Mouse (Mus musculus) intestine, embryonic 16.5 days (tissue): Measurements from ENCODE around the gene Pgpep1. TPM values are rescaled to one million over a fixed set of nuclear protein-coding genes. Genes with fewer than 3 reads are reported as not detected.

Experiments used
- ATAC-seq: fragments of 200-750 bp; cut with Nextera tagmentation; 2 replicates; pipeline ENCODE4 v1.8.0; 2017; ENCODE audit warnings: moderate TSS enrichment, moderate library complexity
- H3K27ac ChIP-seq: fragments of 300-500 bp; sonication (generic); 2 replicates; pipeline ENCODE4 v1.5.1; 2014; ENCODE audit warnings: mild to moderate bottlenecking, low read length
- H3K27me3 ChIP-seq: fragments of 300-500 bp; sonication (generic); replicated peaks from 2 replicates; pipeline ENCODE4 v1.6.1; 2014; ENCODE audit warnings: low read length, control low read depth, mixed read lengths; ENCODE audit not compliant: control insufficient read depth, insufficient read depth
- H3K36me3 ChIP-seq: fragments of 300-500 bp; sonication (generic); 2 replicates; pipeline ENCODE4 v1.6.1; 2014; ENCODE audit warnings: low read length, control low read depth; ENCODE audit not compliant: control insufficient read depth, insufficient read depth
- H3K4me1 ChIP-seq: fragments of 300-500 bp; sonication (generic); 2 replicates; pipeline ENCODE4 v1.6.1; 2014; ENCODE audit warnings: low read length, control low read depth, mixed read lengths; ENCODE audit not compliant: control insufficient read depth, insufficient read depth
- H3K4me2 ChIP-seq: fragments of 300-500 bp; sonication (generic); 2 replicates; pipeline ENCODE4 v1.6.1; 2014; ENCODE audit warnings: low read depth, low read length, control low read depth
- H3K4me3 ChIP-seq: fragments of 300-500 bp; sonication (generic); 2 replicates; pipeline ENCODE4 v1.5.1; 2014; ENCODE audit warnings: mild to moderate bottlenecking, low read length
- H3K9ac ChIP-seq: fragments of 300-500 bp; sonication (generic); 2 replicates; pipeline ENCODE4 v1.6.1; 2014; ENCODE audit warnings: low read depth, low read length
- H3K9me3 ChIP-seq: fragments of 300-500 bp; sonication (generic); 2 replicates; pipeline ENCODE4 v1.6.1; 2016; ENCODE audit warnings: low read length, control low read depth; ENCODE audit not compliant: control insufficient read depth
- WGBS: fragments of 180-500 bp; shearing (Covaris S2); extraction: QIAGEN DNeasy Blood & Tissue Kit; methylation state at CpG from one replicate; pipeline ENCODE4 v1.1.7; 2014; 5-methylcytosine and 5-hydroxymethylcytosine counted together
- polyA plus RNA-seq: library from polyadenylated mRNA; unstranded; fragments of >200 nt; fragmentation: Nextera tagmentation; extraction: Ambion mirVana; gene quantifications from 2 replicates; pipeline ENCODE4 v1.2.1, GENCODE M21; 2015

Pgpep1 gene
- polyA plus RNA-seq, 1 experiment from 2014 or later, result 88.3 TPM

DNA sequence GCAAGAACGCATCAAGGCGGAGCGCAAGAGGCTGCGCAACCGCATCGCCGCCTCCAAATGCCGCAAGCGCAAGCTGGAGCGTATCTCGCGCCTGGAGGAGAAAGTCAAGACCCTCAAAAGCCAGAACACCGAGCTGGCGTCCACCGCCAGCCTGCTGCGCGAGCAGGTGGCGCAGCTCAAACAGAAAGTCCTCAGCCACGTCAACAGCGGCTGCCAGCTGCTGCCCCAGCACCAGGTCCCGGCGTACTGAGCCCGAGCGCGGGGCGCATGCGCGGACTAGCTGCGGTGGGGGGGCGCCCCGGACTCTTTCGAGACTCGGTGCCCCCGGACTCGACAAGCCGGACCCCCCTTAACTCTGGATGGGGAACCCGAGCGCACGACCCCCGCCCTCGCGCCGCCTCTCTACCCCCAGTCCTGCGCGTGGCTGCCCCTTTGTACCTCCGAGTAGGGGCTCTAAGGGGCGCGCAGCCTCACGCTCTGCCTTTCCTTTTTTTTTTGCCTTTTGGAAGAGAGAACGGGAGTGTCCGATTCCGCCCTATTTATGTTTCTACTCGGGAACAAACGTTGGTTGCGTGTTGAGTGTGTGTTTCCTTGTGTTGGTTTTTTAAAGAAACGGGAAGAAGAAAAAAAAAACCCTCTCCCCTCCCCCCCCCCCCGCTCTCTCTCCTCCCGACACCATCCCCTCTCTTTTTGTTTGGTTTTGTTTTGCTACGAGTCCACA is 39.8 kb upstream of the Pgpep1 start:
- ATAC-seq, result no peak
- peak overlapping the region; percentile 99 for H3K9ac ChIP-seq
- peak overlapping the region; percentile 99 for H3K27ac ChIP-seq
- peak overlapping the region; percentile 59 for H3K4me2 ChIP-seq
- no peaks in the 10 kb centered on the region for H3K9me3 ChIP-seq
- H3K4me1 ChIP-seq, result peaks cover 47% of the 10 kb centered on the region
- H3K4me3 ChIP-seq, result peak overlapping the region; percentile 91
- no peaks in the 10 kb centered on the region for H3K27me3 ChIP-seq
- WGBS, result 1% methylated on average over 59 of the region's 59 CpGs
- H3K36me3 ChIP-seq, result no peaks in the 10 kb centered on the region

DNA sequence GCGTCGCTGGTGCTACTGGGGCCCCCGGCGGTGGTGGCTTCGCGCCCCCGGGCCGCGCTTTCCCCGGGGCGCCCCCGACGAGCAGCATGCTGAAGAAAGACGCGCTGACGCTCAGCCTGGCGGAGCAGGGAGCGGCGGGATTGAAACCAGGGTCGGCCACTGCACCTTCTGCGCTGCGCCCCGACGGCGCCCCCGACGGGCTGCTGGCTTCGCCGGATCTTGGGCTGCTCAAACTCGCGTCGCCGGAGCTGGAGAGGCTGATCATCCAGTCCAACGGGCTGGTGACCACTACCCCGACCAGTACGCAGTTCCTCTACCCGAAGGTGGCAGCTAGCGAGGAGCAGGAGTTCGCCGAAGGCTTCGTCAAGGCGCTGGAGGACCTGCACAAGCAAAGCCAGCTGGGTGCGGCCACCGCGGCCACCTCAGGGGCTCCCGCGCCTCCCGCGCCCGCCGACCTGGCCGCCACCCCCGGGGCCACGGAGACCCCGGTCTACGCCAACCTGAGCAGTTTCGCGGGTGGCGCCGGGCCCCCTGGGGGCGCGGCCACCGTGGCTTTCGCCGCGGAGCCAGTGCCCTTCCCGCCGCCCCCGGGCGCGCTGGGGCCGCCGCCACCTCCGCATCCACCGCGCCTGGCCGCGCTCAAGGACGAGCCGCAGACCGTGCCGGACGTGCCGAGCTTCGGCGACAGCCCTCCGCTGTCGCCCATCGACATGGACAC is 39.1 kb upstream of the Pgpep1 start:
- Histone ChIP-seq H3K4me2 (peak overlapping the region; percentile 59), H3K4me3 (peak overlapping the region; percentile 91), H3K9ac (peak overlapping the region; percentile 99), H3K27ac (peak overlapping the region; percentile 99), H3K27me3 (no peaks in the 10 kb centered on the region), H3K9me3 (no peaks in the 10 kb centered on the region), H3K36me3 (no peaks in the 10 kb centered on the region), H3K4me1 (peaks cover 47% of the 10 kb centered on the region)
- ATAC-seq, result no peak; the same call in none of the 2 replicates
- WGBS, result under 1% methylated on average over 87 of the region's 89 CpGs

DNA sequence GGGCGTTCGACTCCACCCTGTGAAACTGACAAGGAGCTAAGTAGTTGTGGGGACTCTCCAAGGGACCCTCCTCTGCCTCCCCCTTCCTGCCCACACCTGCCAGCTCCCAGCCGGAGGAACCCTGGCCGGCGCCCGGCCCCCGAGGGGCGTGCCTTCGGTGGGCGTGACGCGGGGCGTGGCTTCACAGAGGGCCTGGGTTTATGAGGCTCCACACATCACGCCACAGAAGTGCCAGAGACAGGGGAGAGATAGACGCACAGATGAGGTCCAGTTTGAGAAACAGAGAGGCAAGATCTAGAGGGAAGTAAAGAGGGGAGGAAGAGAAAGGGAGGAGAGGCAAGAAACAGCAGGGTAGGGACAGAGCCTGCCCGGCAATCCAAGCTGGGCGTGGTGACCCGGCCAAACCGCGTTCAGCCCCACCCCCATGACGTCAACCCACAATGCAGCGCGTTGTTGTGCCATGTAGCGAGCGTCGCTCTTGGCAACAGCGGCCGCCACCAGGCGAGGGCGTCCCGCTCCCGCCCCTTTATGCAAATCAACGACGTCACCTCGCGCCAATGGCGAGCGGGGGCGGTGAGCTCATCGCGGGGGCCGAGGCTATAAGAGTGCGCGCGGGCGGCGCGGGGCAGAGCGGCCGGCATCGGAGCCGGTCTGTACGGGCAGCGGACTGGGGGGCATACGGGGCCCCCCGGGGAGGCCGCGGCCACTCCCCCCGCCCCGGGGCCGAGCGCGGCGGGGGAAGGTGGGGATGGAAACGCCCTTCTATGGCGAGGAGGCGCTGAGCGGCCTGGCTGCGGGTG is 38.3 kb upstream of the Pgpep1 start, which contains the start of gene Jund:
Gene Jund, plus strand, starts transcription at position 640 of the 800 bp plus-strand sequence.
- WGBS, result 0% methylated on average over 65 of the region's 69 CpGs
- Histone ChIP-seq H3K4me1 (peaks cover 52% of the 10 kb centered on the region), H3K4me3 (peak within 1 kb of the TSS; percentile 91)

DNA sequence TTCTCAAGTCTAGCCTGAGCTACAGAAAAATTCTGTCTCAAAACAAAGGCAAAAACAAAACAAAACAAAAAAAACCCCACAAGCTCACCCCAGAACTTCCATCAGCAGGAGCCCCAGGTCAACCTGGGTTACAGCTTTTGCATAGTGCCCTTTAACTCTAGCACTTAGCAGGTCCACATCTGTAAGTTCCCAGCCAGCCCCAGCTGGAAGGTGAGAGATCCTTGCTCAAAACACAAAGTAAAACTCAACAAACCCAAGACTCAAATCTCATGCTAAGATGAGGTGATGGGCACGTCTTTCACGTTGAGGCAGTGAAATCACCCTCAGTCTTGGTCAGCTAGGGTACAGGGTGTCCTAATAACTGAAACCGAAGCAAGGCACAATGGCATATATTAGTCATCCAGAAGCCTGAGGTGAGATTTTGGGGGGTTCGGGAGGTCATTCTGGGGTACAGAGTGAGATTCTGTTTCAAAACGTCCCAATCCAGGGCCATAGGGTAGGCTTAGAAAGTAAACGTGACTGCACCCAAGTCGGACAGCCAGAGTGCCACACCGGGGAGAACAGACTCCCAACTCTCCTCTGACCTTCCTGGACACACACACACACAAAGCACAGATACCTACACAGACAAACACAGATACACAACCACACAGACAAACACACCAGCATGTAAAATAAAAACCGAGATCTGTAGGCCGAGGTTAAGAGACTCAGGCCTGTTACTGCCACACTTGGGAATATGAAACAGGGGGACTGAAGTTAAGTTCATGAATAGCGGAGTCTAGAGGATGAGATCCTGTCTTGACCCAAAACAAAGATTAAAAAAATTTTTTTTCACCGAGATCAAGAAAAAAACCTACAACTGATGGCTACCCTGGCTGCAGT is 37.4 kb upstream of the Pgpep1 start:
- Histone ChIP-seq H3K27ac (peak overlapping the region; percentile 95), H3K4me3 (peak overlapping the region; percentile 54), H3K4me2 (peak overlapping the region; percentile 61), H3K9me3 (no peaks in the 10 kb centered on the region), H3K27me3 (no peaks in the 10 kb centered on the region), H3K9ac (peak overlapping the region; percentile 72), H3K4me1 (peaks cover 56% of the 10 kb centered on the region), H3K36me3 (no peaks in the 10 kb centered on the region)
- WGBS, result 59% methylated on average over 12 of the region's 12 CpGs
- no peak for ATAC-seq

More for the DNA sequence above, 38.3 kb upstream of the Pgpep1 start, which contains the start of gene Jund:
- Histone ChIP-seq H3K27ac (peak within 1 kb of the TSS; percentile 99), H3K36me3 (no peaks in the 10 kb centered on the region), H3K4me2 (peak within 1 kb of the TSS; percentile 61), H3K9me3 (no peaks in the 10 kb centered on the region), H3K27me3 (no peaks in the 10 kb centered on the region), H3K9ac (peak within 1 kb of the TSS; percentile 99)
- ATAC-seq, result peak; percentile 85

DNA sequence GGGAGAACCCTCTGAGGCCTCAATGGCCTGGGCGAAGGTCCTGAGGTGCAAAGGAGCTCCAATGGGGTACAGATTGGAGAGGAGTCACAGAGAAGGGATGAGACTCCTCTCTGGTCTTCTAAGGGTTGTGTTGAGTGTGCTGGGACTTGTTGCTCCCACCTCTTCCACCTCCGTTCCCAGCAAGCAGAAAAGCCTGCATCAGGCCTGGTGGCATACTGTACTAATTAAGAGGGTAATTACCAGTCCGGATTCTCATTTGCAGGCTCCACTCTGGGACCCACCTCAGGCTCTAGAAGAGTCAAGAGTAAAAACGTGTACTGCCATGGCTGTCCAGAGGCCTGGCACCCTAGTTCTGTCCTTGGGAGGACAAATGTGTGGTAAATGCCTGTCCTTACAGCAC is 36.8 kb upstream of the Pgpep1 start:
- H3K27me3 ChIP-seq, result no peaks in the 10 kb centered on the region
- no peaks in the 10 kb centered on the region for H3K9me3 ChIP-seq
- H3K27ac ChIP-seq, result peak overlapping the region; percentile 95
- peak overlapping the region; percentile 66 for H3K9ac ChIP-seq
- H3K36me3 ChIP-seq, result no peaks in the 10 kb centered on the region
- no peak for ATAC-seq
- 36% methylated on average over 4 of the region's 4 CpGs for WGBS
- peak overlapping the region; percentile 61 for H3K4me2 ChIP-seq
- H3K4me3 ChIP-seq, result peak overlapping the region; percentile 23
- H3K4me1 ChIP-seq, result peaks cover 54% of the 10 kb centered on the region

DNA sequence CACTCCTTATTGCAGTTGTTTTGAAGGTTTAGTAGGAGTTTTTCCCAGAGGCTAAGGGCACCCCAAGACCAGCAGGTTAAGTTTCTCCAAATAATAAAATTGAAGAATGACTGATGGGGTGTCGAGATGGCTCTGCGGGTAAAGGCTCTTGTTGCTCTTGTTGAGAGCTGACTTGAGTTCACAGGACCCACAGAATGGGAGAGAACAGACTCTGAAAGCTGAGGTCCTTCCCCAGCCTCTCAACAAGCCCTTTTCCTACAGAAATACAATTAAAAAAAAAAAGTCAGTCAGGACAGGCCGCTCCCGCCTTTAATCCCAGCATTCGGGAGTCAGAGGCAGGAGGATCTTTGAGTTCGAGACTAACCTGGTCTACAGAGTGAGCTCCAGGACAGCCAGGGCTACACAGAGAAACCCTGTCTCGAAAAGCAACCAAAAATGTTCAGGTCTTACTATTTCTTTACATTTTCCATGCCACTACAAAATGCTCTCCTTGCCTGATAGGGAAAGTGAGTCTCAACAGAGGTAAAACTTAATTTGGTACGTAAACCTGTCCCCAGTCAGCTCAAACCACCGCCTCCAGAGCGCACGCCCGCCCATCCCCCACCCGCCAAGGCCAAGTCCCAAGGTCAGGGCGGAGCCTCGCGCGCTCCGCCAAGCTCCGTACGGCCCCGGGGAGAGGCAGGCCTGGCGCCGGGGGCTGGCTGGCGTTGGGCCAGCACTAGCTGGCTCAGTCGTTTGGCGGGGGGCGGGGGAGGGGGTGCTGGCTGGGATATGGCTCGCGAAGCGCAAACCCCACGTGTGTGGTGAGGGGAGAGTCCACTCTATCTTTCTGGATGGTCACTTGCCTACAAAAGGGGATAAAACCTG is 36.1 kb upstream of the Pgpep1 start:
- H3K4me3 ChIP-seq, result peak overlapping the region; percentile 23
- 3% methylated on average over 31 of the region's 31 CpGs for WGBS
- H3K36me3 ChIP-seq, result no peaks in the 10 kb centered on the region
- peak; percentile 24 for ATAC-seq
- H3K27ac ChIP-seq, result peak overlapping the region; percentile 95
- peaks cover 53% of the 10 kb centered on the region for H3K4me1 ChIP-seq
- no peaks in the 10 kb centered on the region for H3K27me3 ChIP-seq
- H3K9ac ChIP-seq, result peak overlapping the region; percentile 66
- H3K4me2 ChIP-seq, result peak overlapping the region; percentile 61
- H3K9me3 ChIP-seq, result no peaks in the 10 kb centered on the region

DNA sequence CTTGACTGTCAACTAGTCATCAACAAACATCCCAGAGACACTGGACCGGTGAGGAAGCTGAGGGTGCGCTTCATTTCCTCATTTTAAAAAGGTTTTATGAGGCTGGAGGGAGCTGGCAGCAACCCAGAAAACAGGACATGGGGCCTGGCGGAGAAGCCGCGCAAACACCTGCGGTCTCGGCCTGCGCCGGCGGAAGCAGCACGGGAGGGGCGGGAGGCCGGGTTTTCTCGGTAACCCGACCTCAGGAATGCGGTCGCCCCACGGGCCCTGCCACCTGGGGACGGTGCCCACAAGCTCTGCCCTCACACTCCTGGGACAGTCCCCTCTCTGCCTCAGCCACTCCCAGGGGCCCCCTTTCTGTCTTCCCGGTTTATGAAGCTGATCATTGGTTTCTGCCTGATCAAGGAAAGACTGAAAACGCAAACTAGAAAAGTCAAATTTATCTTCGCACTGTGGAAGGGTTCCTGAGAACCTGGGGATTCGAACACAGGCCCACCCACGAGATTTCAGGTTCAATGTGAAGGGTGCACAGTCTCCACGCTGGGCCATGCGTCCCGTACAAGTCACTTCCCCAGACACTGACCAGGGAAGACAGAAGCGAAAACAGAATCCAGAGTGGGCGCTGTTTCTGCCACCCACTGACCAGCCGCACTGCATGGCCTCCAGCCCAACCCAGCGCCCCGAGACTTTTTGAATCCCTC is 35.3 kb upstream of the Pgpep1 start:
- H3K4me1 ChIP-seq, result peaks cover 50% of the 10 kb centered on the region
- H3K27me3 ChIP-seq, result no peaks in the 10 kb centered on the region
- no peak overlapping the region for H3K4me3 ChIP-seq
- WGBS, result 27% methylated on average over 32 of the region's 32 CpGs
- H3K9me3 ChIP-seq, result no peaks in the 10 kb centered on the region
- peak; percentile 14; the same call in 1 of the 2 replicates for ATAC-seq
- peak overlapping the region; percentile 61 for H3K4me2 ChIP-seq
- no peaks in the 10 kb centered on the region for H3K36me3 ChIP-seq
- peak overlapping the region; percentile 95 for H3K27ac ChIP-seq
- H3K9ac ChIP-seq, result peak overlapping the region; percentile 66
